Mouse (Mus musculus): ENCODE data around the gene Irs1.

Gene Irs1

DNA sequence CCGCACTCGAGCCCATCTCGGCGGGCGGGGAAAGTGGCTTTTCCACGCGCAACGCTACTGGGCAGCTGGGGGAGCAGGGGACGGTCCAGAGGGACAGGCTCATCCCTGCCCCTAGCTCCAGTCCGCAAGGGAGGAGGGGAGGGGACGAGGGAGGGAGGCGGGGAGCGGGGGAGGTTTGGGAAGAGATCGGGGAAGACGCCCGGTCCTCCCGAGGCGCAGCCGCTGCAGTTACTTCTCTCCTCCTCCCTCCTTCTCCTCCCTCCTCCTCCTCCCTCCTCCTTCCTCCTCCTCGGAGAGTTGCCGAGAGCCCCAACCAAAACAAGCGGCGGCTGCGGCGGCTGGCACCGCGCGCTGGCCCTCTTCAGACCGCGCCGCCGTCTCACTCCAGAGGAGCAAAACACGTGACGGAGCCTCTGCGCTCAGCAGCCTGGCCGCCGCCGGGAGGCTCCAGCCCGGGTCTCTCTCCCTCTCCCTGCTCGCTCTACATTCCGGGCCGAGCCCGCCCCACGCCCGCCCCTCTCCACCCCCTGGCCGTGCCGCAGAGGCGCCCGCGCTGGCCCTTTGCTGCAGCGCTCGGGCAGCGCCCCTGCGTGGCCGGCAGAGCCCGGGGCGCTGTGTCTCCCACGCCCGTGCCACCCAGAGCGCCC lies at the start of gene Irs1:
TSS of gene Irs1 (minus strand) at position 266 of the 647 bp plus-strand sequence.
- no peak for DNase-seq (ENCODE audit: low read depth, low spot score)

DNA sequence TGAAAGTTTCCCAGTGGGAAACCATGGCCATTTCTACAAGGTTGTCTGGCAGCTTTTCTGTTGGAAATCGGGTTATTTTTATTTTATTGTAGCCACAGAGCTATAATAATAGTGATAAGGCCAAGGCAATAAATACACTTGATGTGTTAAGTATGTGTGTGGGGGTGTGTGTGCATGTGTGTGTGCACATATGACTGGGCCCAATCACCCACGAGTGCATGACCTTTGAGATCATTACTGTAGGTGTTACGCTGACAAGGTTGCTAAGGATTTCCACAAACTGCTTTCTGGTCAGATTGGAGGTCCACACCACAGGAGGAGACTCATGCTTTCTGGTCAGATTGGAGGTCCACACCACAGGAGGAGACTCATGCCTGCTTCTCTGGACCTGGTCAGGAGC lies 43.3 kb upstream of the Irs1 start:
- DNase-seq (ENCODE audit: low read depth, low spot score) = no peak

- DNase-seq (ENCODE audit: low read depth, low spot score) = no peak
Observed at GRCm38 (mm10) chr1:82329954-82330247, 38.7 kb upstream of the Irs1 start.

GRCm38 (mm10) chr1:82329237-82329953 lies 38.2 kb upstream of the Irs1 start:
- DNase-seq (ENCODE audit: low read depth, low spot score) = no peak

DNA sequence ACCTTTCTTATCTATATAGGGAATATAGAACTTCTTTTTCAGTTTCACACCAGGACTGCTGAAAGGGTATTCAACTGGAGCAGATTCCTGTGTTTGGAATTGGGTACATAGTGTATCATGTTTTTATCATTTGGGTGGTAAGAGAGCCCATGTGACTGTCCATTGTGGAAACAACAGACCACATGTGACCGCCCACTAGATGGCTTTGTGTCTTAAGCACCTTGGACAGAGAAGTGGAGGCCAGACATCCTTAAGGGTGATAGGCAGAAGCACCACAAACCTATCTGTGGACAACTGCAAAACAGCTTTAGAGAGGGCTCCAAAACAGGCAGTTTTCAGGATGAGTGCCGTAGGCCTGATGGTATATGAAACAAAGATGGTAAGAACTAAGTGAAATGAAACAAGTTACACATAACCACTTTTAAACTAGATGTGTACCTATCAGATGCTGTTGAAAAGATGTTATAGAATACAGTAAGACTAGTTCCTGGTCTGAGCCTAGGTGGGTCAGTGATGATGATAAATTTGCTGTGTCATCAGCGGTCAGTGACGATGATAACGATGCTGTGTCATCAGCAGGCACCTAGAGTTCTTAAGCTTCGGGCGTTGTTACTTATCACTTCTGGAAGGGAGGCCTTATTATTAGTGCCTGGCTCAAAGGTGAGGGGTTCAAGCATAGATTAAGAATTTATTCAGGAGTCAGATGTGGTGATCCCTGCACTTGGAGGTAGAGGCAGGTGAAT lies 37.0 kb upstream of the Irs1 start:
- no peak for DNase-seq (ENCODE audit: low read depth, low spot score)

DNA sequence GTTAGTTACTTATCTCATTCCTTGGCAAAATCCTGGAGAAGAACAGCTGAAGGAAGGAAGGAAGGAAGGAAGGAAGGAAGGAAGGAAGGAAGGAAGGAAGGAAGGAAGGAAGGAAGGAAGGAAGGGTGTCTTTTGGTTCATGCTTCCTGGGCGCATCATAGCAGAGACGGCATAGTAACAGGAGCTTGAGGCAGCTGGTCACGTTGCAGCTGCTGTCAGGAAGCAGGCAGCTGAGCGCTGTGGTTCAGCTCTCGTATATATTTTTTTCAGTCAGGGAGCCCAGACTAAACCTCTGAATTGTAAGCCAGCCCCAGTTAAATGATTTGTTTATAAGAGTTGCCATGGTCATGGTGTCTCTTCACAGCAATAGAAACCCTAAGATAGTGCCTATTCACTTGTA lies 34.9 kb upstream of the Irs1 start:
- DNase-seq (ENCODE audit: low read depth, low spot score) = no peak

- no peak for DNase-seq (ENCODE audit: low read depth, low spot score)
Observed at GRCm38 (mm10) chr1:82324131-82324785, 33.0 kb upstream of the Irs1 start.

DNA sequence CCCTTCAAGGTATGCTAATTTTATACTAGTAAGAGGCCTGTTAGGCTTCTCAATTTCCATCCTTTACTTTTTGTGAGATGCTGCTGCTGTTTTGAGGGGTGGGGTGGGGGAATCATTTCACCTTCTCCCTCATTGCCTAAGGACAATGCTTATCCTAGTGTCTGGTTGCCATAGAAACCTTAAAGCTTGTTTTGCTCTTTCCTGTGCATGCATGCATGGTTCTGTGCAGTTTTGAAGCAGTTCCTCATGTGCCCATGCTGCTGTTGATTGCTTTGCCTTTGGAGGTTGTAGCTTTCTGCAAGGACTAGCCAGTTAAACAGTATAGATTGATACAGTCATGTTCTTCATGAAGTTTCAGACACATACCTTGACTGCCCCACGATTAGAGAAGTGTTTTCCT lies 30.2 kb upstream of the Irs1 start:
- DNase-seq (ENCODE audit: low read depth, low spot score) = no peak

DNA sequence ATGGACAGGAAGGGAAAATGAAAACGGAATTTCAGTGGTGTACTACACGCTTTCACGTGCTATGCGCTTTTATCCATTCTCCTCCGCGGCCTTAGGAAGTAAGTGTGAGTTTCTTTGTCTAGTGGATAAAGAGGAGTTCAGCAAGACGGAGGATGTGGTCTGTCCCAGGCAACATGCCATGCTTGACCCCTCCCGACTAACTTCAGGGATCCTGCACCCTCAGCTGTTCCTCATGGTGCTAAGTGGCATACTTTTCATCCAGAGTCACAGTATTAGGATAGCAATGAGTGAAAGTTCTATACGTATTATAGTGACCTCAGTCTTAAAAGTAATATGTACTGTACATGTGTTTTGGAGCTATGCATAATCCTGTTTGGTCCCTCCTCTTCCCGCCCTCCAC lies 29.6 kb upstream of the Irs1 start:
- DNase-seq (ENCODE audit: low read depth, low spot score) = no peak

DNA sequence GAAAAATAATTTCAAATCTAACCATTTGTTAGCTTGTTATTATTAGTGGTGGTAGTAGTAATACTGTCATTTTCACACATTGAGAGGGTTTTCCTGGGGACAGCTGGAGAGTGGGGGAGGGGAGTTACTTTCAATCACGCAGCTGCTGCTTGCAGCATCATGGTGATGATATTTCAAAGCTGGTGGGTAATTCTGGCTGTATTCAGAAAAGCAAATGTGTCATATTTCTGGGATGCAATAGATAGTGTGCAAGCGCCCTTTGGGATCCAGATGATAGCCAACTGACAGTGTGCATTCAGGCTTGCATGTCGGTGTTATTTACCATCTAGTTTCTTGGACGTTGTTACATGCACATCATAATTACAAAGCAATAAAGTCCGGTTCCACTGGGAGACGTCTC lies 29.2 kb upstream of the Irs1 start:
- DNase-seq (ENCODE audit: low read depth, low spot score) = no peak

DNA sequence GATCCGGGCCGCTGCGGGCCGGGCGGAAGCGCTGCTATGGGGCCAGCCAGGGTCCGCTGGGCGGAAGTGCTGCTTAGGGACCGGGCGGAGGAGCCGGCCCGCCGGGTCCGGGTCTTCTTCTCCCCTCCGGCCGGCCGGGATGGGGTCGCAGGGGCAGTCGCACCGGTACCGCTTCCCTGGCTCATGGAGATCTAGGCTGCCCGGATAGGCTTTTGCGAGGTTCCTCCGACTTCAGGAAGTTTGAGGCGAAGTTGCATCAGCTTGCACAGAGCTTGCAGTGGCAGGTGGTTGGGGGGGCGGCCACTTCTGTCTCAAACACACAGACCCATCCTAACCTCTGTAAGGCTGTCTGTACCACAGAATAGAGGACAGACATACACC lies 25.5 kb upstream of the Irs1 start:
- no peak for DNase-seq (ENCODE audit: low read depth, low spot score)

- peak; percentile 96 for DNase-seq (ENCODE audit: low read depth, low spot score)
Observed at GRCm38 (mm10) chr1:82316111-82316745, 25.0 kb upstream of the Irs1 start, which contains the start of gene Rhbdd1. Rhbdd1 (plus strand) TSS chr1:82316452.

DNA sequence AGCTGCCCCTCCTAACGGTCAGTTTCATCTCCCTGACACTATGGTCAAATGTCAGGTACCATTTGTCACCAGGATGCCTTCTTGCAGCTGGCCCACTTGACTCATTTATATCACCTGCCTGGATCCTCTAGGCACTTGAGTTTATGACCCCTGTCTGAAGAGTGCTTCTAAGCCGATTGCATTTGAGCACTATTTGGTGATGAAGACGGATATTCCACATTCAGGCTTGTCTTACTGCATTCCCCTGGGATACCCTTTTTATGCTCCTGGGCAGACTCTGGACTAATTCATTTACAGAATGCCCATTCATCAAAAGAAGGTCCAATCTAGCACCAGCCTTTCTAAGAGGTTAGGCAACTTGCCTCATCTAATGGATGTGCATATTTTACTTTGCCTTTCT lies 13.3 kb upstream of the Irs1 start:
- DNase-seq (ENCODE audit: low read depth, low spot score) = no peak

GRCm38 (mm10) chr1:82298586-82298985 lies 7.4 kb upstream of the Irs1 start:
- no peak for DNase-seq (ENCODE audit: low read depth, low spot score)

- DNase-seq (ENCODE audit: low read depth, low spot score) = no peak
Observed at GRCm38 (mm10) chr1:82294102-82294501, 2.9 kb upstream of the Irs1 start.

DNA sequence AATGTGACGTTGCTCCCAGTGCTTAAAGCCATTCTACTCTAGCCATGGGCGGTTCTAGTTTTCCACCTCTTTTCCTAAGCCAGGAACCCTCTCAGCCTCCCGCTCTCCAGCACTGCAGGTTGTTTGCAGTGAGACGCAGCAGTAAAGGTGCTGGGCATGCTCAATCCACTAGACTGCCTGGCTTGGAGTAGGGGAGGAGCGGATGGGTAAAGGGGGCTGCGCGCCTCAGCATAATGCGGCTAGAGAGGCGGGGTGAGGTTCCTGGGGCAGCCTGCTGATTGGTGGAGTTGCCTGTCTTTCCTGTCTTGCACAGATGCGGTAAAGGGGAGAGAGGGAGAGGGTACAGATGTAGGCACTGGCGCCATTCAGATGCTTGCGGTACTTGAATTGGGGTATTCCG lies 1.6 kb upstream of the Irs1 start:
- DNase-seq (ENCODE audit: low read depth, low spot score) = no peak

- DNase-seq (ENCODE audit: low read depth, low spot score) = no peak
Observed at GRCm38 (mm10) chr1:82291930-82292712, 905 bp upstream of the Irs1 start.

DNA sequence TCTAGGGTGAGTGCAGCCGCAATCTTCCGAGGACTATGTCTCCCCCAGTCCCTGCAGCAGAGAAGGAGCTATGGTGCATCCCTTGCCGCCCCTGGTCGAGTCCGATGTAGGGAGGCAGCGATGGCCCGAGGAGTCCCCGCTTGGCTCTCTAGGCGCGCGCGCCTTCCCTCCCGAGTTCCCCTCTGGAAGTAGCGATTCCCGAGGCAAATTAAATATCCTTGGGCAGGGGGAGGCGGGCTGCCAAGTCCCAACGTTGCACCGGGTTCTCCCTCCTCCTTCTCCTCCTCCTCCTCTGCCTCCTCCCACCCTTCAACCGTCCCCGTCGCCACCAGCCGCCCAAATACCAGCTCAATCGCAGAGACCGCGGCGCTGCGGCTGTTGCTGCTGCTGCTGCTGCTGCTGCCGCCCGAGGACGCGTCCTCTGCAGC lies 479 bp downstream of the Irs1 start:
- no peak for DNase-seq (ENCODE audit: low read depth, low spot score)

- DNase-seq (ENCODE audit: low read depth, low spot score) = no peak
Observed at GRCm38 (mm10) chr1:82289990-82290681, 1.1 kb downstream of the Irs1 start.
